Mouse (Mus musculus) right cerebral cortex, postnatal 10 days (tissue): ENCODE measurements around the gene Mtmr1.
A peak's percentile ranks its signal among the peaks of the same experiment; 100 is the strongest.
"Not testable (repeated sequence)": the region's sequence is repeated elsewhere in the genome, so short reads cannot be mapped to it uniquely, and the experiment has no call there.

Experiments used
- DNase-seq, 2 experiments: peaks; one replicate each; pipeline ENCODE4 v3.0.0; 2021; ENCODE audit warnings: low spot score in 2 of 2

Mtmr1 gene

DNA sequence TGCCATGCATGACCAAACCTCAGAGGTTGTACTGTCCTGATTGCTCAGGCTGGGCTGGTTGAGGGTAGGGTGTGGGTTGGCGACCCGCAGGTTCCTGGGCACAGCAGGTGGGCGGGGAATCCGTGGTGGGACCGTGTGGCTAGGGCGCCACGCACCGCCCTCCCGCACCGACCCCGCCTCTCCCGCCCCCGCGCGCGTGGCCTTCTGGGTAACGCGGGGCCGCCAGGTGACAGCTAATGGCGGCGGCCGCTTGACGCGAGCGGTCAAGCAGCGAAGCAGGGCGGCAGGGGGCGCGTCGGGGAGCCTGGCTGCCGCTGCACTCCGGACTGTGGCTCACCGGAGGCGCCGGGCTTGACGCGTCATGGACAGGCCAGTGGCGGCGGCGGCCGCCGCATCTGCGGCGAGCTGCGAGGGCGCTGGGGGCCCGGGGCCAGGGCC lies at the start of gene Mtmr1:
Gene Mtmr1 (plus strand): TSS at position 207 of the 438 bp plus-strand sequence.
- DNase-seq, result peak; percentile 78 to 83

DNA sequence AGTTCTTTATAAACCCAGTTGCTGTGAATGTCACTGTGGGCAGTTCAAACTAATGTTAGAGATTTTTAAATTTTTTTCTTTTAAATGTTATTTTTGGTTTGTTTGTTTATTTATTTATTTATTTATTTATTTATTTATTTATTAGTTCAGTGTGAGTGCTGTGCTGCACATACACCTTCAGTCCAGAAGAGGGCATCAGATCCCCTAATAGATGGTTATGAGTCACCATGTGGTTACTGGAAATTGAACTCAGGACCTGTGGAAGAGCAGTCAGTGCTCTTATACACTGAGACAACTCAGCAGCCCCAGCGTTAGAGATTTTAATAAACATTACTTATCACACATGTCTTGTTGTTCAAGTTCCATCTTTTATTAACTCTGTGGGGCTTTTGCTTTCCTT lies 12.5 kb upstream of the Mtmr1 start:
- DNase-seq, result no peak

DNA sequence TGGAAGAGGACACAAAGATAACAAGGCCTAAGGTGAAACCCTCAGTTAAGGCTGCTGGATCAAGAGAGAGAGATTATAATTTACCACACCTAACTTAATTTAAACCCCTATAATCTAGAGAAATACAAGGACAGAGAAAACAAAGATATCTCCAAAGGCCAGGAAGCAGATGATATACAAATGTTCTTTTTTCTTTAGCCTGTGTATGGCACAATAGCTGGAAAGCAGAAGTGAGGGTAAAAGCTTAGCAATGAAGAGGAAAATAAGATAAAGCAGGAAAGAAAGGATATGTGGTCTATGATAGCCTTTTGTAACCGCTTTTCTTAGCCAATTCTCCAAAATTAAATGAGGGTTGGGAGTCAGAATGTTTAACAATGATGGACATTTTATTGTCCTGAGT lies 9.2 kb upstream of the Mtmr1 start:
- DNase-seq, result no peak

DNA sequence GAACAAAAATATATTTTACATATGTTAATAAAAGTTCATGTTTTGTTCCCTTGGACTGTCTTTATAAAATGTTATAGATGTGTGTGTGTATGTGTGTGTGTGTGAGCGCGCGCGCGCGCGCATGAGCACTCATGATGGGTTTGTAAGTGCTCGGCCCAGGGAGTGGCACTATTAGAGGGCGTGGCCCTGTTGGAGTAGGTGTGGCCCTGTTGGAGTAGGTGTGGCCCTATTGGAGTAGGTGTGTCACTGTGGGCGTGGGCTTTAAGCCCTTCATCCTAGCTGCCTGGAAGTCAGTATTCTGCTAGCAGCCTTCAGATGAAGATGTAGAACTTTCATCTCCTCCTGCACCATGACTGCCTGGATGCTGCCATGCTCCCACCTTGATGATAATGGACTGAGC lies 2.8 kb upstream of the Mtmr1 start:
- not testable (repeated sequence) for DNase-seq

DNA sequence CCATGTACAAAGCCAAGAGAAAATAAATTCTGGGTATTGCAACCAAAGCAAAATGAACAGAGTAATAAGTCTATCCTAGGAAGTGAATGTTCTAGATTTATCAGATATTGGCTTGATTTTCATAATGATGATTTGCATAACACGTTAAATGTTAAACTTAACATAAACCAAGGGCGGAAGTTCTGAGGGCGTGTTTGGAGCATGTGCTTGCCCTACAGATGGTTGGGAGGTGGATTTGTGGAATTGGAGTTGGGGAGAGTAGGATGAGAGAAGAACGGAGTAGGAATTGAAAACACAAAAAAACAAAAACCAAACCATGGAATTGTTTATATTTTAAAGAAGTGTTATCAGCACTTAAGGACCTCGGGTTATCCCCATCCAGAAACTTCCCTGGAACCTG lies 498 bp upstream of the Mtmr1 start:
- peak in 1 of 2 experiments; percentile 23 for DNase-seq

DNA sequence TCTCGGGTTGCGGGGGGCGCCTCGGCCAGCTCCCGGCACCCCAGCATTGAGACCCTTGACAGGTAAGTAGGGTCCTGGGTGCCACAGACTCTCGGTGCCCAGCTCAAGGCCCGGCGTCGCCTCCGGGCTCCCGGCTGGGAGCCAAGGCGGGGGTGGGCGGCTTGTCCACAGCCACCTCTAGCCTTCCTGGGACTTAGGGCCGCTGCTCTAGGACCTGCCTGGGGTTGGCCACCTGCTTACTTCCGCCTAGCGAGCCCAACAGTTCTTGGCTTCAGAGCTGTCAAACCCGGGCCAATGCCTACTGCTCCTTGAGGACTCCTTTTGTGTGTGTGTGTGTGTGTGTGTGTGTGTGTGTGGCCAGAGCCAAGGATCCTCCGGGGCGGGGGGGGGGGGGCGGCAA lies 451 bp downstream of the Mtmr1 start:
- peak; percentile 31 to 35 for DNase-seq

DNA sequence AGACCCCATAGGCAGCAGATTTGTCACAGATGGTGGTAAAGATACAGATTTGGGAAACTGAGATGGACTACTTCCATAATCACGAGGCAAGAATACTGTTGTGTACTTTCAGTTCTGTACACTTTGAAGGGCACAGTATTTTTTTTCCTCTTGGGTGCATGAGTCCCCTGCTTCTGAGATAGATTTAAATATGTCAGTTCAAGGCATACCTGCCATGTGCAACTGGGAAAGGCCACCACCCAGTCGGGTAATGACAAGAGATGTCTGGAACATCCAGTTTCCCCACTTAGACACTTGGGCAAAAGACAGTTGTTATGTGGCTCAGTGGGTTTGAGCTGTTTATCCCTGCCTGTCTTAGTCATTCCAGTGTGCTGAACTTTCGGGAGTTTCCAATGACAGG lies 950 bp downstream of the Mtmr1 start:
- no peak for DNase-seq

DNA sequence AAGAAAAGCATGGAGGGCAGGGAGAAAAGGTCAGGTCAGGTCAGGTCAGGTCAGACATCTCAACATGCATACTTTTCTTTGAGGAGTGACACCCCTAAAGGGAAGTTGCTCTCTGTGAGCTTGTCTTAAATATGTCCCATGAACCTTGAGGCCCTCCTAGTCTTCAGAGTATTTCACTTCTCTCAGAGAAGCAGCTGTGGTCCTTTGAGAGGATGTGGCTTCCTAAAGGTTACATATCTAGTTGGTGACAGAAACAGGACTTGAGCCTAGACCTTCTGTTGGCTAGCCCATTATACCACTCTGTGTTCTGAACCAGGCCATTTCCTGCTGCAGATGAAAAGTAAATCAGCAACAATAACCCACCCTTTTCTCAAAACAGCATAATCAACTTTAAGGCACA lies 2.4 kb downstream of the Mtmr1 start:
- DNase-seq, result no peak

DNA sequence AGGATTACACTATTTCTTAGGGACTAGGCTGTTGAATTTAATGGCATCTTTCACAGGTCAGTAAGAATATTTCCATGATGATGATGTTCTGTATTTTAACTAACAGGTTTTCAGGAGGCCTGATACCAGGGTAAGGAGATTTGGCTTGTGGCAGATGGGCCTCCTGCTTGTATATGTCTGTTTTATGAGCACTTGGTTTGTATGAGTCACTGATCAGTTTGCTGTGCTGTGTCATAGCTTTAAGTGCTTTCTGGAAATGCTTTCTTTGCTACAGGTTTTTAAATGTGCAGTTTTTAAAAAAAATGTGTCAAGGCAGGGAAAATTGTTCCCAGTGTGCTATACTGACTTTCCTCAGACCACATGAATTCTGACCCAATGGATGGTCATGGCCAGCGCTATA lies 12.2 kb downstream of the Mtmr1 start:
- DNase-seq, result no peak

DNA sequence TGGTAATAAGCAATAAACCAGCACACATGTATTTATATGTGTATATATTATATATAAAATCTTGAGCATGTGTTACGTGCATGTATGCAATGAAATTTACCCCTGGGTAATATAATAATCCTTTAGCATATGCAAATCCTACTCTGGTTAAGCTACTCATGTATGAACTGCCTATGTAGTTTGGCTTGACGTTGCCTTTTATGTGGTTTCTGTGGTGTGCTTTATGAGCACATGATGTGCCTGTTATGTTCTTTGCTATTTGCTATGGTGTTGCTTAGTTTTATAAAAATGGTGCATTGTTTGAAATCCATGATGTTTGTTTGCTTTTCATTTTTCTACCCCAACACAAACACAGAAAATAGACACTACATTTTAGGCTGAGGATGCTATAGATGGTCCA lies 13.9 kb downstream of the Mtmr1 start:
- DNase-seq, result no peak

DNA sequence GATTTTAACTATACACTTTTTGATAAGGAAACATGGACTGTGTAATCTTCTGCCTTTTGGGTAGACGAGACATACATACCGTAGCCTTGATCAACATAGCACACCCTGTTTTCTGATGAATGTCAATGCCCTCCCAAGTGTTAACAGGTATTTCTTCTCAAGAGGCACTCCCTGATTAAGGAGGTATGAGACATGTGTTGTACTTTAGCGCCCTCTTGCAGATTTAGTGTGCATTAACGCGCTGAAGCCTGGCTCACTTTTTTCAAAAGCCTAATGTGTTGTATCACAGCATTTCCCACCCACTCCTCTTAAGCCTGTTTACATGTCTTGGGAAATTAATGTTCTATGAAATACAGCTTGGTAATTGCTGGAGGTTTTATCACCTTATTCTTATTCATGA lies 17.0 kb downstream of the Mtmr1 start:
- peak; percentile 23 to 32 for DNase-seq

DNA sequence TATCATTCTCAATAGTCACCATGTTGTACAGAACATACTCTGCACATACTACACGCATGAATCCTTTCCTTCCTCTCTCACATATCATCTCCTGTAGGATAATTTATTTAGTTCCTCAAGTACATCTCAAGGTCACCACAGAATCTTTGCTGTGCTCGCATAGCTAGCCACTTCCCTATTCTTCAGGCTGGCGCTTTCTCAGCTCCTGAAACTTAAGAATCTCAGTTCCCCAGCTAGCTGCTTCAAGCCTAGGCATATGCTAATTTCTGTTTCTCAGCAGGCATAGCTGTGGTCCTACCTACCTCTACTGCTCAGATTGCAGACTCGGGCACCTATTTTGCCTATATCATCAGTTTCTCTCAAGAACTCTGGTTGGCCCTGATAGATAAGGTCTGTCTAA lies 31.8 kb downstream of the Mtmr1 start:
- DNase-seq, result no peak

DNA sequence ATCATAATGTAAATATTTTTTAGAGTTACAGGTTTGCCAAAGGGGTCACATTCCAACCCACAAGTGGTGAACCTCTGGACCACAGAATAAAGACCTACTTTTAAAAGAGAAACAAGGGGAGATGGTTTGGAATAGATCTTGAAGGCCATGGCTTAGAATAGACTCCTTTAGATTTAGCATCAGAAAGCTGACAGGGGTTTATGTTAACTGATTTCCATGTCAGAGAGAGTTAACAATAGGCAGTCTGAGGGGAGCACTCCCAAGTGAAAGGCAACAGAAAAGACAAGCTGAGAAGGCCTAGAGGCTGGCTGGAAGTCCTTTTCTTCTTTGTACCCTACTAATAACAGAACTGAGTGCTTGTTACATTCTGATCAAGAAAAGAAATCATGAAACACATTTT lies 41.7 kb downstream of the Mtmr1 start:
- no peak for DNase-seq

DNA sequence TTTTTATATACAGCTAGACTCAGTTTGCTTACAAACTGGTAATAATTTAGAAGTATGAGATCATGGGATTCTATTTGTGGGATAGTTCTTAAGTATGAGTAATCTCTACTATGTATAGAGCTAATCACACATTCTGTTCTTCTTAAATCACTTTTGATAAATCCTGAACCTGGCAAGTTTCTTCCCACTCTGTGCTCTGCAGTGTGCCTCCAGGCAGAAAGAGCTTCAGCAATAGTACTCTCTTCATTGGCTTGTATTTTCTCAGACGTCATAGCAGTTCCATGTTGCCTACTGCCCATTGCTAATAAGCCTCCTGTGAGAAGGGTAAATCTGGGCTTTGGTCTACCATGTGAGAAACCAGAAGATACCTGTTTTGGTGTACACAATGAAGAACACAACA lies 43.8 kb downstream of the Mtmr1 start:
- no peak for DNase-seq

DNA sequence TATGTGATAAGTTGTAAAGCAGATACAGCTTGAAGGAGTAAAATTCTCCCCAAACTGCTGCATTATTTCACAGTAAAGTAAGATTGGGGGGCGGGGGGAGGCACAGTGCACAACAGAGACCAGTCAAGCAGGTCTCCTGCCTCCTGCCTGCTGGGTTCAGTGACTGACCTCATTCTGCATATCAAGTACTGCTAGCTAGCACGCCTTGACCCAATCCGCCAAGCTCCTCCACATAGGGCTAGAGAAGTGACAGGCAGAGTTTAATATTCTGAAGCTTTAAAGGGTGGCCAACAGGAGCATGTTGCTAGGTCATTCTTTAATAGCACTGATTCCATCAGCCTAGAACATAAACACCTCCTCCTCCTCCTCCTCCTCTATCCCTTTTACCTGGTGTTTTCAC lies 48.2 kb downstream of the Mtmr1 start:
- no peak for DNase-seq

DNA sequence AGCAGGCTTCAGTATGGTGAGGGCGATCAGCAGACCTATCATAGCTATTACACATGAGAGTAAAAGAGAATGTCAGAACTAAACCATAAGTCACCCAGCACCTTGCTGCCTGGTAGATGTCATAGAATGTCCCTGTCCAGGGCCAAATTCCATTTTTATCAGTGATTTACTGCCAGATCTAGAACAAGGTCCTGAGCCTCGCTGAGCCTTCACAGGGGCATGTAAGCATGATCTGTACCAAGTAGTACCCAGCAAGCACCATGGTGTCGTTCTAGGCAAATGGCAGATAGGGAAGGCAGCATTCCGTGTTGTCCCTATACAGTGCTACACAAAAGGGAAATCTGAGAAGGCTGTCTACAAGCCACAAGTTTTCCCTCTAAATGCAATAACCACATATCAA lies 49.1 kb downstream of the Mtmr1 start:
- DNase-seq, result no peak

DNA sequence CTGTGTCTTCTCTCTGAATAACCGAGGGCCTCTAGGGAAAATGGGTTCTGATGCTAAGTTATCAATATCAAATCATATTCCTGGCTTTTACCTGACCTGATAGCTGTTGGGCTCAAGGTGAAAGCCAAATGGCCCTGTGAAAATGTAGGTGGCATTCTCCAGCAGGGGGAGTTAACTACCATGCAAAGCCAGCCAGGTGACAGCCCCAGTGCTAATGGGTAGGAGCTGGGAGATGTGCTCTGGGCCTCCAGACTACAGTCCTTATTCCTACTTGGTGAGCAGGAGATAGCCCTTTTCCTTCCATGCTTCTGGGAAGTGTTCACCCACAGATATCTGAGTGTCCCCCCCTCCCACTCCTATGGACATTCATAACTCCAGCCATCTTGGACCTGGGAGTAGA lies 60.3 kb downstream of the Mtmr1 start:
- DNase-seq, result no peak

DNA sequence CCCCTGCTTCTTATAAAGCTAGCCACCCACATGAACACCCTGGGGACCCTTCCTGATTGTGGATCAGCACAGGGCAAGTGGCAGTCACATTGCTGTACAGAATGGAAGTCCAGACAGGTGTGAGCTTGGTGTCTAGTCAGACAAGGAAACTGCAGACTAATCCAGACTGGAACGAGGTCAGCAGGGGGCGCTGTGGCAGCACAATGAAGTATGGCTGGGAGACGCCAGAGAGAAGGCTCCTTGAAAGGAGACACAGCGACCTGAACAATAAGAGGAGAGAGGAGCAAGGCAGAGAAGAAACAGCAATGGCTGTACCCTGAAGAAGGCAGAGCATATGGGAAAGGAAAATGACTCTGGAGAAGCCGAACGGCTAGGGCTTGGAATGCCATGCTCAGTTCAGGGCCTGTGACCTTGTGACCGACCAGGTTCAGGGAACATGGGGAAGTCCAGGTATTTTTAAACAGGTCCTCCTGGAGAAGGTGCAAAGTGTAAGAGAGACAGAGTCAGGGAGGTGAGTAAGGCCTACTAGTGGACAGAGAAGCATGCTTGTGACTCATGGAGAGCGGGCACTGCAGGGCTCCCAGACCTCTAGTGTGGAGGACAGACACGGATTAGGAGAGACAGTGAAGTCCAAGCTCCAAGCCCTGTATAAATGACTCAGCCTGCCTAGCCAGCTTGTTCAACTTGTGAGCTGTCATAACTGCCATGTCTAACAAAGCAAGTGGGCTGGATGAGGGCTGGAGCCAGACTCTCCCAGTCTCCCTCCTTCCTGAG lies 61.4 kb downstream of the Mtmr1 start:
- DNase-seq, result peak; percentile 79 to 89

DNA sequence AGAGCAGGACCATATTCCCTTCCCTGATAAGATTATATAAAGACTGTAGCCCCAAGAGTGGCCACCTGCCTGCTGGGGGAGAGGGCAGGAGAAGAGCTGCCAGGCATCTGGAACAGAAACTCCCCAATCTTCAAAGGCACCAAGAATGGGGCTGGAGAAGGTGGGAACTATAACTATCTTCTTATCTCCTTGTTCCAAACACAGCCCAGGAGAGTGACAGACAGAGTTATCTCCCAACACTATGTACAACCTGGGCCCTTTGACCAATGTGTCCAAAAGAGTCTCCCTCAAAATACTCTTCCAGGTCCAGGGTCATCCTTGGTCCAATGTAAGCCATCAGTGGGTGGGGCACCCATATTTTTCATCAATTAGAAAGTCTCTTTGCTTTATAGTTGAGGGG lies 62.9 kb downstream of the Mtmr1 start:
- no peak for DNase-seq

DNA sequence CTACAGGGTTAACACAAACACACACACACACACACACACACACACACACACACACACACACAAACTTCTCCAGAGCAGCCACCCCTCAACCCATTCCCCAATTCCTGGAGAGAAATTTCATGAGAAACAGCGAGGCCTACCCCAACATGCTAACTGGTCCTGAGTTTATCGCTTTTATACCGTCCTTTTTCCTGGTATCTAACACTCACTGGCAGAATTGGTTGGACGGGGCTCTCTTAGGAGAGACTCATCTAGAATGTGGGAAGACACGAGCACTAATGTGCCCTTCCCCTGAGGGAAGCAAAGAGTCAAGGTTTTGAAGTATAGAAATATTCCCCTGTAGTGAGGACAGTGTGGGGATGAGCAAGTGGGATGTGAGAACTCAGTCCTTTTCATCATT lies 66.3 kb downstream of the Mtmr1 start:
- no peak for DNase-seq

DNA sequence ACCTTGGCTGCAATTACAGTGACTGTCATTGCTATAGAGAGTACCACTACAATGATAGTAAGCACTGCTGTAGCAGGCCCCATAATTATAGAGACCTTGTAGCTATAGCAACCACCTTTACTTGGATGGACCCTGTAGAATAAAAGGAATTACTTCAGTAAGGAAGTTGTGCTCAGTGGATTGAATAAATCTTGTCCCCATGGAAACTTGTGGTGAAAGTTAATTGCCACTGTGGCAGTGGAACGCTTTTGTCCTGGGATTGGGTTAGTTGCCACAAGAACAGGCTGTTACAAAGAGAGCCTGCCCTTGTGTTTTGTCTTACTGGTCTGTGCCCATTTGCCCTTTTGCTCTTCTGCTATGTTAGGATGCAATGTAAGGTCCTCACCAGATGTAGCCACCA lies 69.9 kb downstream of the Mtmr1 start:
- no peak for DNase-seq

DNA sequence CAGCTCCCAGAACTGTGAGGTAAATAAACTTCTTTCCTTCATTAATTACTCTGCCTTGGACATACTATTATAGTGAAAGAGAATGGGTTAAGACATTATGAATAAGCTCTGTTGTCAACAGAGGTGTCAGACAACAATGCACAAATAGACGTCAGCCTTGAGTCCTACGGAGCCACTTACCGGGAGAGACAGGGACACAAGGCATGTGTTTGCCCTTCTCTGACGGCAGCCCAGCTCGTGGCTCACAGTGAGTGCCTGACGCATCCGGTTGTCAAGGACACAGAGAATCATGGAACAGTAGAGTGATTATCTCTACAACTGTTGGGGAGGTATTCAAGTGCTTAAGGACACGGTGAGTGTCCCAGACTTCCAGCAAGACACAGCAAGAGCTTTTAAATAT lies 70.3 kb downstream of the Mtmr1 start:
- no peak for DNase-seq

DNA sequence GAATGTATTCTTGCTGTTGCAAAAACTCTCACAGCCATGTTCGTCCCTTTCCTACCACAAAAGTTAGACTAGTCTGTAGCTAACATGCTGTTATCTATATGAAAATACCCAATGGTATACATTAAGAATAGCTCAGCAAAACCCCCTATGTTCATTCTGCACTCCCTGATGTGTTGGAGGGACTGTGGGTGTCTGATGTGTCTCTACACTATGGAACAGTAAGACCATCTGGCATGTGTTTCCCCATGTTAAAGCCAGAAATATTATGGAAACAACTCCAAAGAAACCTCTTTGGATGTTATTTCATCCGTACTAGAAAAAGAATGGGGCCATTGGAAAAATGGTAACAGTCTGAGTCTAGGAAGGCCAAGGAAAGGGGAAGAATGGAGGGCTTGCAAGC lies 71.0 kb downstream of the Mtmr1 start:
- no peak for DNase-seq

DNA sequence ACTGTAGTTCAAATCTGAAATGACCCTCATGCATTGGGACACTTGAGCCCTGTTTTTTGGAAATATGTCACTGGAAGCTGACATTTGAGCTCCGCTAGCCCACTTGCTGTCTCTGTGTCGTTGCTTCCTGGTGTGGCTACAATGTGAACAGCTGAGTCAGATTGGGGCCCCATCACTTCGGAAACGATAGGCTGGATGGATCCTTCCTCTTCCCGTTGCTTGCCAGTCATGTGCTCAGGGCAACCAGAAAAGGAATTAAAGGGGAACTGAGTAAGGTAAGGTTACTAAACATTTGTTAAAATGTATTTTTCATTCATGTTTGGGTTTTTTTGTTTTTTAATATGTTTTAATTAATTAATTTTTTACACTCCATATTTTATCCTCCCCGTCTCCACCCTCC lies 74.9 kb downstream of the Mtmr1 start:
- no peak for DNase-seq
